In genomic region chr6:121519896-121520295, GRCm38 (mm10) we compare ENCODE assay signal across 29 mouse cellular contexts. TPM values are rescaled to one million over a fixed set of nuclear protein-coding genes. Genes with fewer than 3 reads are reported as not detected.
A peak's percentile ranks its signal among the peaks of the same experiment; 100 is the strongest.
DNase-seq lines count a peak whose midpoint lies in the region; ATAC-seq lines count a peak whose summit lies in the region.
"Had no signal": no experiment of that assay in that cellular context is flagged by ENCODE, and none has a peak within 500 bp of the region (broad histone marks: within the 10 kb centered on the region; RNA-seq: fewer than 3 reads in every experiment).

No protein-coding gene starts in this region.

- no peak overlapping the region for H3K4me2 ChIP-seq in forebrain, embryonic 13.5 days
- H3K4me2 ChIP-seq in forebrain, embryonic 12.5 days, result no peak overlapping the region
- H3K4me2 ChIP-seq in hindbrain, embryonic 14.5 days (replicated peaks), result no peak overlapping the region
- H3K4me2 ChIP-seq: embryonic facial prominence, embryonic 13.5 days; heart, embryonic 15.5 days; midbrain, embryonic 15.5 days had no signal

- H3K27ac ChIP-seq in forebrain, embryonic 13.5 days, result no peak overlapping the region
- no peak overlapping the region for H3K27ac ChIP-seq in forebrain, embryonic 12.5 days
- H3K27ac ChIP-seq in hindbrain, embryonic 14.5 days, result no peak overlapping the region
- H3K27ac ChIP-seq in hindbrain, embryonic 10.5 days, result no peak overlapping the region
- H3K27ac ChIP-seq: embryonic facial prominence, embryonic 13.5 days; heart, embryonic 15.5 days; kidney, postnatal 0 days; liver, embryonic 14.5 days; macrophage; midbrain, embryonic 15.5 days; stomach, postnatal 0 days had no signal

- peaks cover 7% of the 10 kb centered on the region; the same call in 1 of the 2 replicates for H3K4me1 ChIP-seq in forebrain, embryonic 13.5 days
- H3K4me1 ChIP-seq in forebrain, embryonic 12.5 days, result 0 out of 2 replicates have a peak, but pooled peaks cover 2% of the 10 kb centered on the region
- H3K4me1 ChIP-seq in hindbrain, embryonic 14.5 days (replicated peaks; ENCODE audit: control insufficient read depth, insufficient read depth, low read length), result peaks cover 9% of the 10 kb centered on the region; the same call in 1 of the 2 replicates
- H3K4me1 ChIP-seq in hindbrain, embryonic 10.5 days (replicated peaks), result peaks cover 15% of the 10 kb centered on the region
- H3K4me1 ChIP-seq: embryonic facial prominence, embryonic 13.5 days; midbrain, embryonic 15.5 days had no signal

- H3K9me3 ChIP-seq in forebrain, embryonic 13.5 days (replicated peaks), result no peaks in the 10 kb centered on the region
- H3K9me3 ChIP-seq in forebrain, embryonic 12.5 days, result no peaks in the 10 kb centered on the region
- no peaks in the 10 kb centered on the region for H3K9me3 ChIP-seq in hindbrain, embryonic 14.5 days (ENCODE audit: control insufficient read depth, low read length)
- H3K9me3 ChIP-seq in hindbrain, embryonic 10.5 days, result no peaks in the 10 kb centered on the region
- H3K9me3 ChIP-seq: embryonic facial prominence, embryonic 13.5 days; heart, embryonic 15.5 days; midbrain, embryonic 15.5 days had no signal

- no peaks in the 10 kb centered on the region for H3K36me3 ChIP-seq in forebrain, embryonic 13.5 days (ENCODE audit: poor library complexity, severe bottlenecking)
- H3K36me3 ChIP-seq in forebrain, embryonic 12.5 days (replicated peaks), result no peaks in the 10 kb centered on the region
- no peaks in the 10 kb centered on the region for H3K36me3 ChIP-seq in hindbrain, embryonic 14.5 days (replicated peaks; ENCODE audit: control insufficient read depth, insufficient read depth)
- H3K36me3 ChIP-seq in hindbrain, embryonic 10.5 days, result no peaks in the 10 kb centered on the region
- H3K36me3 ChIP-seq: embryonic facial prominence, embryonic 13.5 days; heart, embryonic 15.5 days; midbrain, embryonic 15.5 days had no signal

- H3K4me3 ChIP-seq in forebrain, embryonic 13.5 days, result no peak overlapping the region
- H3K4me3 ChIP-seq in forebrain, embryonic 12.5 days (replicated peaks), result no peak overlapping the region
- no peak overlapping the region for H3K4me3 ChIP-seq in hindbrain, embryonic 14.5 days (replicated peaks; ENCODE audit: low read length)
- H3K4me3 ChIP-seq in hindbrain, embryonic 10.5 days, result no peak overlapping the region
- H3K4me3 ChIP-seq: embryonic facial prominence, embryonic 13.5 days; heart, embryonic 15.5 days; midbrain, embryonic 15.5 days had no signal

- H3K27me3 ChIP-seq in forebrain, embryonic 13.5 days, result no peaks in the 10 kb centered on the region
- H3K27me3 ChIP-seq in forebrain, embryonic 12.5 days, result 0 out of 2 replicates have a peak, but pooled peaks cover 3% of the 10 kb centered on the region
- H3K27me3 ChIP-seq in hindbrain, embryonic 14.5 days (ENCODE audit: control insufficient read depth, insufficient read depth, low read length), result no peaks in the 10 kb centered on the region
- H3K27me3 ChIP-seq in hindbrain, embryonic 10.5 days (ENCODE audit: insufficient read depth, poor library complexity, severe bottlenecking), result peaks cover 32% of the 10 kb centered on the region
- H3K27me3 ChIP-seq: embryonic facial prominence, embryonic 13.5 days; heart, embryonic 15.5 days; midbrain, embryonic 15.5 days; Patski had no signal

- 79% methylated on average over 2 of the region's 2 CpGs for WGBS in forebrain, embryonic 13.5 days
- WGBS in forebrain, embryonic 12.5 days, result 74% methylated on average over 2 of the region's 2 CpGs
- 85% methylated on average over 2 of the region's 2 CpGs for WGBS in hindbrain, embryonic 14.5 days
- 80% methylated on average over 2 of the region's 2 CpGs for WGBS in hindbrain, embryonic 10.5 days

- 0 out of 2 replicates have a peak, but pooled peaks have one; percentile 6 for ATAC-seq in forebrain, embryonic 13.5 days
- no peak for ATAC-seq in forebrain, embryonic 12.5 days (ENCODE audit: low FRiP score)
- ATAC-seq in hindbrain, embryonic 14.5 days (ENCODE audit: low FRiP score), result peak; percentile 33; the same call in 1 of the 2 replicates
- ATAC-seq: forebrain, embryonic 16.5 days; intestine, embryonic 16.5 days; midbrain, embryonic 15.5 days; Patski had no signal

- no peak overlapping the region for H3K9ac ChIP-seq in forebrain, embryonic 13.5 days
- H3K9ac ChIP-seq in forebrain, embryonic 12.5 days, result no peak overlapping the region
- no peak overlapping the region for H3K9ac ChIP-seq in hindbrain, embryonic 14.5 days
- H3K9ac ChIP-seq: embryonic facial prominence, embryonic 13.5 days; heart, embryonic 15.5 days; liver, embryonic 14.5 days; midbrain, embryonic 15.5 days had no signal

- no peak for DNase-seq in hindbrain, embryonic 14.5 days (ENCODE audit: low spot score)
- DNase-seq in hindbrain, embryonic 10.5 days (ENCODE audit: low spot score), result no peak
- DNase-seq in urinary bladder, postnatal 4 days (ENCODE audit: low spot score in 2 of 2), result peak; percentile 13 to 42
- no peak for DNase-seq in urinary bladder, adult 18-20 months (ENCODE audit: low spot score in 2 of 2)
- no peak for DNase-seq in frontal cortex, adult 2 months (ENCODE audit: extremely low spot score in 1 of 2, low spot score in 1 of 2)
- DNase-seq: adrenal gland, postnatal 10 days; cerebellum, adult 11 months; cerebellum, adult 9-11 months; gastrocnemius, postnatal 10 days; kidney, postnatal 4 days; layer of hippocampus, postnatal 36 days; left cerebral cortex, postnatal 4 days; liver; lung, adult 2 months; lung, postnatal 10 days; right cerebral cortex, adult 18-20 months had no signal

RNA-seq across cellular contexts. Expression of gene Iqsec3, which starts 46.4 kb away (rescaled TPM):
- 2.7 and 3.5 TPM in 2 replicates for polyA plus RNA-seq in forebrain, embryonic 13.5 days (2015; fragmentation: Nextera tagmentation; extraction: Ambion mirVana)
- polyA plus RNA-seq in forebrain, embryonic 12.5 days (2016; fragmentation: Nextera tagmentation; extraction: Ambion mirVana), result 2.4 TPM in 2 replicates
- 17.3 and 19.7 TPM in 2 replicates for polyA plus RNA-seq in hindbrain, embryonic 14.5 days (2014; fragmentation: Nextera tagmentation; extraction: Ambion mirVana)
- 0.26 and 1.5 TPM in 2 replicates for polyA plus RNA-seq in hindbrain, embryonic 10.5 days (2016; fragmentation: Nextera tagmentation; extraction: Ambion mirVana)
- 105 and 107 TPM in 2 replicates for polyA plus RNA-seq in frontal cortex, adult 2 months (2012; rRNA removed)
- polyA plus RNA-seq: heart, embryonic 15.5 days; macrophage; spleen, adult 2 months had no signal

Comparison
In these comparisons a context has a peak if more than half of its experiments do, and no peak if none do; other contexts are left out.
1. DNase-seq: peak in urinary bladder, postnatal 4 days (2 of 2); none in hindbrain, embryonic 14.5 days (single experiment), hindbrain, embryonic 10.5 days (single experiment), urinary bladder, adult 18-20 months (0 of 2) and frontal cortex, adult 2 months (0 of 2).